Mouse (Mus musculus) heart, adult 8-10 months (tissue): ENCODE data around the gene Mkrn1. TPM values are rescaled to one million over a fixed set of nuclear protein-coding genes. Genes with fewer than 3 reads are reported as not detected.
"Not testable (repeated sequence)": the region's sequence is repeated elsewhere in the genome, so short reads cannot be mapped to it uniquely, and the experiment has no call there.

Experiments
- DNase-seq: peaks from one replicate; pipeline ENCODE4 v3.0.0; 2022; ENCODE audit warnings: low spot score
- total RNA-seq, 4 experiments: library from RNA; stranded (reverse); gene quantifications; 2 replicates each; pipeline ENCODE4 v1.2.4; 2022

Mkrn1 gene
- 10 to 100 TPM; 32.5 to 68.0 (median 39.8) TPM for total RNA-seq

GRCm38 (mm10) chr6:39419851-39420721, at the start of gene Mkrn1:
Gene Mkrn1, minus strand, starts transcription at chr6:39420462.
- peak; percentile 47 for DNase-seq

DNA sequence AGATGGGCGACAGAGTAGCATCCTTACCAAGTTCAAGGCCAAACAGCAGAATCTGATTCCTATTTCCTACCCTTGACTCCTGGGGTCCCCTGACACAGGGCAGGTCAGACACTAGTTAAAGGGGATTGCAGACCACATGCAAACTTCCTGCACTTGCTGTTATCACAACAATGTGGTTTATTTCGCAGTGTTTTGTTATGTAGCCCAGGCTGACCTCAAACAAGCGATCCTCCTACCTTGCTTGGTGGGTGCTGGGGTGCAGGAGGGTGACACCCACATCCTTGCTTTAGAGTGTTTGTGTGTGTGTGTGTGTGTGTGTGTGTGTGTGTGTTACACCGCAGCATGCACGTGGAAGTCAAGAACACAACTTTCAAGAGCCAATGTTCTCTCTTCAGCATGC, 49.2 kb upstream of the Mkrn1 start:
- DNase-seq, result no peak

DNA sequence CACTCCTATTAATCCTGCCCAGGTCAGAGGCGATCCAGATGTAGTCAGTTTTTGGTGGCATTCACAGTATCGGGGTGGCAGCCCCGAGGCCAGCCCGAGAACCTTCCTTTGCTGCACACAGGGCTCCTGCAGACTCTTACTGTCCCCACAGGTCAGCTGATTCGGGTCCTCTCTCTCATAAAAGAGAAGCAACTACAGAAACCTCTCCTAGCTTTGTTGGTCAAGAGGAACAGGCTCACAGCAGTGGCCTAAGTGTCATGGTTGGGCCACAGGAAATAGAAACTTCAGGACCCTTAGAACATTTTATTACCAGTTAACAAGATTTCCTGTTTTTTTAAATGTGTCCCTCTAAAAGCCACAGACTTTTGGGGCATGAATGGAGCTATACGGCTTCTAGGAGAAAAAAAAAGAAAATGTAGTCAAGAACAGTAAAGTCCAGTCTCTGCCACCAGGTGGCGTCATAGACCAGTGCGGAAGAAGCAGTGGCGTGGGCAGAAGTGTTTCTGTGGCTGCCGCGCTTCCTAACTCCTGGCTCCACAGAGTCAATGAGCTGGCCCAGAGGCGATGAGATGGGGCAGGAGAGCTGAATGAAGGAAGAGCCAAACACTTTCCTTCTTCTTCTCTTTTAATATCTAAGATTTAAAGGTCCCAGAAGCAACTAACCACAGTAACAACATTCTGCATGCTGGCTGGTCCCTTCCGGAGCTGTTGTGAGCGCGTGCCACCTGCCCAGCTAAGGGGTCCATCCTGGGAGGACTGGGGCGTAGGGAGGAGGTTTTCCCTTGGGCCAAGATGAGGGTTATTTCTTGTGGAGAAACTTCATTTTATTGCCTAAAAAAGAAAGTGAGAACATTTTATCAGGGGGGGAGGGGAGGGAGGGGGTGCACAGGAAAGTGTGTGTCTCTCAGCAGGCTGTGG, 42.6 kb upstream of the Mkrn1 start:
- DNase-seq, result peak; percentile 69

DNA sequence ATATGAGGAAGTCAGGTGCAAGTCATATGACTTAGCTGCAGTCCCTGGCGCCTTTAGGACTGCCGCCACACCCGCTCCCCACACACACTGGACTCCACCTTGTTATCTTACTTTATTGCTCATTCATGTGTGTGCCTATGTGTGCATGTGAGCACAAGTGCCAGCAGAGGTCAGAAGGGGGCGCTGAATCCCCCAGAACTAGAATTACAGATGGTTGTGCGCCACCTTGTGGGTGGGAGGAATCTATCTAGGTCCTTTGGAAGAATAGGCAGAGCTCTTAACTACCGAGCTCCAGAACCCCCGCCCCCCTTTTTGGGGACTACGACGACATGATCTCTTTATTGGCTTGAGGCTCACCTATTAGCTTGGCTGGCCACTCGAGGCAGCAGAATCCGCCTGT, 39.8 kb upstream of the Mkrn1 start:
- no peak for DNase-seq

DNA sequence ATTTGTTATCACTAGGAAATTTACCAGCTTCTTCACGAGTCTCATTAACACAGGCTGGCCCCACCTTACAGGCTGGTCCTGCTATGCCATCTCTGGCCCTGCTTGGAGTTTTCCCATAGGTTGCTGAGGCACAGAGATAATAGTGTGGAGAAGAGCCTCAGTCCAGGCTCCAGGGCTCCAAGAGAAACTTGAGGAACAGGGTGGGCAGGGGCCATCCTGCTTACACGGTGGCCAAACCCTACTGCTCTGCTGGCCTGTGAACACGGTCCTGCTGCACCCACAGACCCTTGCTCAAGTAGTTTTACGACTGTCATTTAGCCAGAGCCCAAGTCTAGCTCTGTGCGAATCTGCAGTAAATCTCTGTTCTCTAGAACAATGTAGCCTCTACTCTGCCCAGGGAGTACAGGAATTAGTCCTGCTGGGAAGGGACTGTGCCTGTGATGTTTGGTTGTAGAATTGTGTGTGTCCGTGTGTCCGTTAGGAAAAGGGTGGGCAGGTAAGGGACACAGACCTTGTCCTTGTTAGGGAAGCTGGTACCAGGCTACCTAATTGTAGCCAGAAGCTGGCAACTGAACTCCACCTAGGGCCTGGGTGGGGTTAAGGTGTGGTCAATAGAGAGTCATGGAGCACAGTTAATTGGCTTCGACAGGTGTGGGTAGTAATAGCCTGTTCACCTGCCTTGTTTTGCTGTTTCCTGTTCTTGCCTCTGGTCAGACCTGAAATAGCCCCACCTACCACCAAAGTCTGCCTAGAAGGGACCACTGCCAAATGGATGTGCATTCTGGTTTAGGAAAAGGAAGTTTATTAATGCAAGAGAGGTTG, 35.3 kb upstream of the Mkrn1 start:
- no peak for DNase-seq

DNA sequence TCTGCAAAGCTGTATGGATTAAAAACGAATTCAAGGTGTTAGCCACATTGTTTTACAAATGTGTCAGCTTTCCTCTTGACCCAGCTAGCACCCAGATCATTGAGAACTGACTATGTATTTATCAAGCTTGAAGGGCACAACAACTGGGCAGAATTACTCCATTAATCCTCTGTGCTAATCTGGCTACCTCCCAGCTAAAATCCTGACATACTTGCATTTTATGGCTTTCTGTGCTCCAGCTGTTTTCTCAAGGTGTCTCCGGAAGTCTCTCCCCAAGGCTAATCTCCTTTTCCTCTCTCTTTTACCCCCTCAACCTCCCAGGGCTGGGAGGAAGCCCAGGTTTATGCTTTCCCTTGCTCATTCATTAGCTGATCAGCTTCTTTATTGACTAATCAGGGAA, 34.4 kb upstream of the Mkrn1 start:
- DNase-seq, result no peak

GRCm38 (mm10) chr6:39453564-39453963, 33.3 kb upstream of the Mkrn1 start:
- no peak for DNase-seq

DNA sequence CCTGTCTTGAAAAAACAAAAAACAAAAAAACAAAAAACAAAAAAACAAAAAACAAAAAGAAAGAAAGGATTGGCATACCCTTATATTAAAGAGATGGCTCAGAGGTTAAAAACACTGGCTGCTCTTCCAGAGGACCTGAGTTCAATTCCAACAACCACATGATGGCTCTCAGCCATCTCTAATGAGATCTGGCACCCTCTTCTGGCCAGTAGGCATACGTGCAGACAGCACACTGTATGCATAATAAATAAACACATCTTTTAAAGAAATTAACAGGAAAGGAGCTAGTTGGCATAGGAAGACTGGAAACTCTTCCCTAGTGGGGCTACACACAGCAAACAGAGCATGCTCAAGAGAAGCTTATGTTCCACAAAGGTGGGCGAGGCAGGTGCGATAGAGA, 30.8 kb upstream of the Mkrn1 start:
- DNase-seq, result no peak

DNA sequence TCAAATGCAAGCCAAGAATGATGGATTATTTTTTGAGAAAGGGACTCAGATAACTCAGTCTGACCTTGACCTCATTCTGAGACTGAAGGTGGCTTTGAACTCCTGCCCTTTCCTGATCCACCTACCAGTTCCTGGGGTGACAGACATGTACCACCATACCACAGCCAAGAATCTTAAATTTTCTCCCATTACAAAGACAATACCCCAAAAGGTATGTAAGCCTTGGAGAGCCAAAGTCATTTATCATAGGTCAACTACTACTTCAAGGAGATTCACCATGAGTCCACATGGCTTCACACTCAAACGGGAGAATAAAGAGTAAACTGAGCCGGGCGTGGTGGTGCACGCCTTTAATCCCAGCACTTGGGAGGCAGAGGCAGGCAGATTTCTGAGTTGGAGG, 30.3 kb upstream of the Mkrn1 start:
- DNase-seq, result no peak

DNA sequence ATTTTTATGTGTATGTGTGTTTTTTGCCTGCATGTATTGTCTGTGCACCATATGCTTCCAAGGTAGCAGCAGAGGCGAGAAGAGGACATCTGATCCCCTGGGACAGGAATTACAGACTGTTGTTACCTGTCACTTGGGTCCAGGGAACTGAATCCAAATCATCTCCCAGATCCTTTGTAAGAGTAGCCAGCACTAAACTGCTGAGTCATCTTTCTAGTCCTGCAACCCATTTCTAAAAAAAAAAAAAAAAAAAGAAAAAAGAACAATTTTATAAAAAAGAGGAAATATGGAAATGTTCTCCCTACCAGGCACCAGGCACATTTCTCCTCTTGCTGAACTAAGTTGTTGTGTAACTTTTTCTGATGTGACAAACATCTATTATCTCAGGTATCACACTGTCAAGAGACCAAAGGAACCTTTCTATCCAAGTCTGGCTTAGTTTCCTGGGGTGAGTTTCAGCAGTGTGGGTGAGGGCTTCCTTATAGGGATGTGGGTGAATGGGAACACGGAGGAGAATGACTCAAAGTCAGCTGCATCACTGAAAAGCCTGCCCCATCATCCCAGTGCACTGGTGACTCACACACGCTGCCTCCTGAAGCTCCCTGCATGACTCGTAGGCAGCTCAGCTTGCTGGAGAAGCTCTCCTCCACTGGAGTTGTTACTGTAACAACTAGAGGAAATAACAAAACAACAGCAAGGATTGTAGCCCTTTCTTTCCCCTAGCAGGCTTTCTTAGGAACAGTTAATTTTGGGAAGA, 27.3 kb upstream of the Mkrn1 start:
- DNase-seq, result no peak

GRCm38 (mm10) chr6:39445801-39446572, 25.7 kb upstream of the Mkrn1 start:
- no peak for DNase-seq

GRCm38 (mm10) chr6:39442786-39443287, 22.6 kb upstream of the Mkrn1 start:
- DNase-seq, result no peak

DNA sequence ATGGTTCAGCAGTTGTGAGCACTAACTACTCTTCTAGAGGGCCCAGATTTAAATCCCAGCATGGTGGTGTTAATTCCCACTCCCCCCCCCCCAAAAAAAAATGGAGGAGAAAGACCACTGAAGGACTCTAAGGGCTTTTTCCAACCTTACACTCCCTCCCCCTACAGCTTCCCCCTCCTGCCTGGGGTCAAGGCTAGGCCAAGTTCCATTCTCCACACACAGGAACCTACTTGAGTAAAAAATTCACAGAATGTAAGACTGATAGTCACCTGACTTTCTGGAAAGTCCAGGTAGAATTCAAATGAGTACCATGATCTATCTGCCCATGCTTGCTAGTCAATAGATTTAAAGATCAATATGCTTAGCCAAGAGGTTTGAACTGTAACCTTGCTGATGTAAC, 19.9 kb upstream of the Mkrn1 start:
- DNase-seq, result no peak

- not testable (repeated sequence) for DNase-seq
These were observed 17.3 kb upstream of the Mkrn1 start for GRCm38 (mm10) chr6:39437519-39437918.

- DNase-seq, result no peak
These were observed 15.6 kb upstream of the Mkrn1 start for GRCm38 (mm10) chr6:39435875-39436274.

DNA sequence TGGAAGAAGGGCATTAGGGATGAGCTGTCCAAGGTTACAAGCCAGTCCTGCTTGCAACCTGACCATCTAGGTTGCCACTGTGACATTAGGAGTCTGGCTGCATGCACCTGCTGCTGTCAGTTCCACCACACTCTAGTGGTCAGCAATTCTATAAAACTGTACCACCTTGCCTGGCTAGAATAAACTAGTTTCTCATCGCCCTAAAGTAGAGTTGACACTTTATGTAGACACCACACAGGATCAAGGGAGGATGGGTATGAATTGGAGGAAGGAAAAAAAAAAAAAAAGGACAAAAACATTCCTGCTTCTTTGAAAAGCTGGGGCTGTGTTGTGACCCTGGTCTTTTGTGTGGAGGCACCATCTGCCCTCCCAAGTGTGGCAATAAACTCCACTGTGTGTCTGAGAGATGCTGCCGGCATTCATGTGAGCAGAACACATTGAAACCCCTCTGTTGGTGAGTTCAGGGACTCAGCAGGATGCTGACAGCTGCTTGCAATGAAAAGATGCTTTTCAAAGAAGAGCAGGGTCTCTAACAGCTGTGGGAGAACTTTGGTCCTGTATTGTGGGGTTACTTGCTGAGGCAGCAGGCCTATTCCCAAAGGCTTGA, 14.7 kb upstream of the Mkrn1 start:
- DNase-seq, result no peak

- DNase-seq, result no peak
These were observed 14.0 kb upstream of the Mkrn1 start for GRCm38 (mm10) chr6:39434111-39434885.

GRCm38 (mm10) chr6:39433701-39434100, 13.4 kb upstream of the Mkrn1 start:
- DNase-seq, result no peak

- DNase-seq, result no peak
These were observed 12.9 kb upstream of the Mkrn1 start for GRCm38 (mm10) chr6:39433174-39433573.
